Mouse (Mus musculus) embryonic fibroblast, embryonic 13.5 days (primary cell): ENCODE measurements around the gene Cbx7.

Experiments used
- CTCF ChIP-seq: IDR thresholded peaks from 2 replicates; pipeline ENCODE4 v1.5.1; 2011; ENCODE audit warnings: mild to moderate bottlenecking, control low read depth, low read length, moderate library complexity, borderline replicate concordance; ENCODE audit not compliant: insufficient read depth
- POLR2A ChIP-seq: IDR thresholded peaks from 2 replicates; pipeline ENCODE4 v1.6.1; 2011; ENCODE audit warnings: low read depth, mild to moderate bottlenecking, control low read depth, low read length, moderate library complexity

DNA sequence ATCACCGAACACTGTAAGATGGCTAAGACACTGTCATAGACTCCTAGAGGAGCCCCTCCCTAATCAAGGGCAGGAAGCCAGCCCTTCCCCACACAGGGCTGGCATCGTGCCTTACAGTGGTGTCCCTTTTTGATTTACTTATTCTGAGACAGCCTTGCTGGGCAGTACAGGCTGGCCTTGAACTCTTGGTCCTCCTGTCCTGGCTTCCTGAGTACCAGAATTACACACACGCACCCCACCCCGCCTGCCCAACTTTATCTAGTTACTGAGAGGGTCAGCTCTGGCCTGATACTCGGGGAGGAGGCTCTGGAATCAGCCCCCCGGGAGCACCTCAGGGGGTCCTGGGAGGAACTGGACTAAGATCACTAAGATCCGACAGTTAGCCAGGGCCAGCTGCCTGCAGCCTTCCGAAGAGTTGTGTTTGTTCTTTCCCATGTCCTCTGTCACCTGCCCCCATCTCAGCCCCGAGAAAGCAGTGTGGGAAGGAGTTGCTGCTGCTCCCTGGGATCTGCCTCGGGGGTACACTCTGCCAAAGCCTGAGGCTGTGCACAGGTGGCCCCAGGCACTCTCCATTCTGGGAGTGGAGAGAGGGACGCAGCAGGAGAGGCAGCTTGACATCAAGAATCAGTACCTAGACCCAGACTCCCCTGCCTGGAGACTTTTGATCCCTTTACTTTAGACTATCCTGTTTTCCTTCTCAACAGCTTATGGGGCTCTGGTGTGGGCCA is 18.3 kb downstream of the Cbx7 start:
- TF ChIP-seq CTCF: no peak
- no peak for TF ChIP-seq POLR2A
